Mouse (Mus musculus) embryonic facial prominence, embryonic 11.5 days (tissue): ENCODE measurements around the gene Cd53. TPM values are rescaled to one million over a fixed set of nuclear protein-coding genes. Genes with fewer than 3 reads are reported as not detected.

Source experiments
- ATAC-seq: fragments of 200-750 bp; cut with Nextera tagmentation; replicated peaks from 2 replicates; pipeline ENCODE4 v1.8.0; 2017; ENCODE audit warnings: low read depth; ENCODE audit not compliant: insufficient number of reproducible peaks, low FRiP score, low TSS enrichment
- DNase-seq: peaks from one replicate; pipeline ENCODE4 v3.0.0-alpha.2; 2015; ENCODE audit warnings: low spot score
- H3K27ac ChIP-seq: fragments of 300-500 bp; sonication (generic); replicated peaks from 2 replicates; pipeline ENCODE4 v1.5.1; 2014; ENCODE audit warnings: mild to moderate bottlenecking, low read depth, low read length, control low read depth
- H3K27me3 ChIP-seq: fragments of 300-500 bp; sonication (generic); 2 replicates; pipeline ENCODE4 v1.6.1; 2014; ENCODE audit warnings: mild to moderate bottlenecking, low read length, moderate library complexity, mixed read lengths; ENCODE audit not compliant: control insufficient read depth, insufficient read depth
- H3K36me3 ChIP-seq: fragments of 300-500 bp; sonication (generic); replicated peaks from 2 replicates; pipeline ENCODE4 v1.6.1; 2014; ENCODE audit warnings: low read depth, mild to moderate bottlenecking, low read length, moderate library complexity, mixed read lengths; ENCODE audit not compliant: control insufficient read depth, insufficient read depth
- H3K4me1 ChIP-seq: fragments of 300-500 bp; sonication (generic); 2 replicates; pipeline ENCODE4 v1.6.1; 2014; ENCODE audit warnings: low read length, mixed read lengths; ENCODE audit not compliant: control insufficient read depth, insufficient read depth
- H3K4me2 ChIP-seq: fragments of 300-500 bp; sonication (generic); 2 replicates; pipeline ENCODE4 v1.6.1; 2014; ENCODE audit warnings: low read depth, mild to moderate bottlenecking, control low read depth, low read length, moderate library complexity
- H3K4me3 ChIP-seq: fragments of 300-500 bp; sonication (generic); 2 replicates; pipeline ENCODE4 v1.5.1; 2014; ENCODE audit warnings: low read depth, low read length, control low read depth
- H3K9ac ChIP-seq: fragments of 300-500 bp; sonication (generic); replicated peaks from 2 replicates; pipeline ENCODE4 v1.6.1; 2014; ENCODE audit warnings: mild to moderate bottlenecking, control low read depth, low read length
- H3K9me3 ChIP-seq: fragments of 300-500 bp; sonication (generic); replicated peaks from 2 replicates; pipeline ENCODE4 v1.6.1; 2016; ENCODE audit warnings: mild to moderate bottlenecking, low read length, inconsistent platforms, mixed read lengths; ENCODE audit not compliant: control insufficient read depth
- WGBS: fragments of 180-500 bp; shearing (Covaris S2); extraction: QIAGEN DNeasy Blood & Tissue Kit; methylation state at CpG from one replicate; pipeline ENCODE4 v1.1.7; 2014; 5-methylcytosine and 5-hydroxymethylcytosine counted together
- polyA plus RNA-seq: library from polyadenylated mRNA; unstranded; fragments of >200 nt; fragmentation: Nextera tagmentation; extraction: Ambion mirVana; gene quantifications from 2 replicates; pipeline ENCODE4 v1.2.1, GENCODE M21; 2014

Cd53 gene
- polyA plus RNA-seq, 1 experiment from 2014 or later: 3.8 TPM

DNA sequence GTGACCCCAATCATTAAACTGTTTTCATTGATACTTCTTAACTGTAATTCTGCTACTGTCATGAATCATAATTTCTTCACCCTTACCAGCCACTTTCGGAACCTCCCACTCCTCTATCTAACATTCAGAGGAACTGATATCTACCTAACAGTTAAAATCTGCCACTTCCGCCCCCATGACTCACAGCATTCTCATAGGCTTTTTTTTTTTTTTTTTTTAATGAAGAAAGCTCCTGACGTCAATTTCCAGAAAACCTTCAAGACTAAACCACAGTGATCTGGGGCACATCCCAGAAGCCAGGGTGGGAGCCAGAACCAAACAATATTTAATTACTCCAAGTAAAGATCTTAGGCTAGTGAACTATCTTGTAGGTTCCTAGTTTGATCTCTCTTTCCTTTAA is 4.8 kb downstream of the Cd53 start:
- WGBS: 85% methylated on average over 3 of the region's 3 CpGs
- no peak overlapping the region for H3K9ac ChIP-seq
- no peak overlapping the region for H3K27ac ChIP-seq
- no peaks in the 10 kb centered on the region for H3K4me1 ChIP-seq
- no peaks in the 10 kb centered on the region for H3K27me3 ChIP-seq
- ATAC-seq (no peak), DNase-seq (no peak)
- H3K4me2 ChIP-seq: no peak overlapping the region
- H3K4me3 ChIP-seq: no peak overlapping the region
- H3K9me3 ChIP-seq: no peaks in the 10 kb centered on the region
- no peaks in the 10 kb centered on the region for H3K36me3 ChIP-seq

DNA sequence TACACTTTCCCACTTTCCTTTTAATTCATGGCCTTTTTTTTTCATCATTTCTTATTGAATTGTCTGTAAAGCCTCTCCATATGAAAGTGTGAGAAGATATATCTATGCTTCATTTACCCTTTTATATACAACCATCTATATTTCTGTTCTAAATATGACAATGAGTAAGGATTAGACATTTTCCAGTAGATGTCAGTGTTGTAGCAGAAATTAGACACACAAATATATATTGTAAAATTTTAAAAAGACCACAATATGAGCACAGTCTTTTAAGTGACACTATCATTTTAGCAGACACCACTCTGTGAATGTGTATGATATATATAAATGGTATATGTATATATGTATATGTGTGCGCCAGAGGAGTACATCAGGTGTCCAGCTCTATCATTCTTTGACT is 18.1 kb downstream of the Cd53 start:
- no peaks in the 10 kb centered on the region for H3K27me3 ChIP-seq
- H3K27ac ChIP-seq: no peak overlapping the region
- 92% methylated on average over 1 of the region's 1 CpGs for WGBS
- ATAC-seq: no peak
- no peak overlapping the region for H3K9ac ChIP-seq
- DNase-seq: no peak
- no peaks in the 10 kb centered on the region for H3K9me3 ChIP-seq
- H3K4me2 ChIP-seq: no peak overlapping the region
- H3K4me1 ChIP-seq: no peaks in the 10 kb centered on the region
- H3K4me3 ChIP-seq: no peak overlapping the region
- no peaks in the 10 kb centered on the region for H3K36me3 ChIP-seq

DNA sequence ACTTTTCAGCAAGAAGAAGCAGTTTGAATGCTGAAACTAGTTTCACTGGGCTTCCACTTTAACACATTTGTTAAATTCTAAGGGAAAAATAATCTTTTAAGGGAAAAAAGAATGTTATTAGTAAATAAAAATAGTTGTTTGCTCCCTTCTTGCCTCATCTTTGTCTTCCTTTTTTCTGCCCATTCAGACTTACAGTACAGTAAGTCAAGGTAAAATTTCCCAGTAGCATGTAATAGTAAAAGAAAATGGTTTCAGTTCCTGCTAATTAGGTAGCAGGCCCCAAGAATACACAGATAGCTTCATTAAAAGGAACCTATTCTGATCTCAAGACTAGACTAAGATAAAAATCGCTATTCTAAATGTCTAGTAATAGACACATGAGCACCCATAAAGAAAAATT is 34.1 kb downstream of the Cd53 start:
- WGBS: 46% methylated on average over 1 of the region's 1 CpGs
- Histone ChIP-seq H3K9me3 (no peaks in the 10 kb centered on the region), H3K4me2 (no peak overlapping the region), H3K36me3 (no peaks in the 10 kb centered on the region), H3K4me1 (no peaks in the 10 kb centered on the region), H3K27me3 (no peaks in the 10 kb centered on the region), H3K27ac (no peak overlapping the region), H3K4me3 (no peak overlapping the region), H3K9ac (no peak overlapping the region)
- ATAC-seq (no peak), DNase-seq (no peak)

- no peaks in the 10 kb centered on the region for H3K36me3 ChIP-seq
- peak overlapping the region; percentile 46 for H3K4me3 ChIP-seq
- no peaks in the 10 kb centered on the region for H3K4me1 ChIP-seq
- H3K27me3 ChIP-seq: no peaks in the 10 kb centered on the region
- H3K27ac ChIP-seq: peak overlapping the region; percentile 63; the same call in 1 of the 2 replicates
- DNase-seq: peak; percentile 82
- peak overlapping the region; percentile 38 for H3K9ac ChIP-seq
- peak overlapping the region; percentile 54 for H3K4me2 ChIP-seq
- no peaks in the 10 kb centered on the region for H3K9me3 ChIP-seq
- ATAC-seq: peak; percentile 97
- WGBS: 1% methylated on average over 33 of the region's 33 CpGs
These were observed 67.7 kb downstream of the Cd53 start for GRCm38 (mm10) chr3:106722028-106722945.

DNA sequence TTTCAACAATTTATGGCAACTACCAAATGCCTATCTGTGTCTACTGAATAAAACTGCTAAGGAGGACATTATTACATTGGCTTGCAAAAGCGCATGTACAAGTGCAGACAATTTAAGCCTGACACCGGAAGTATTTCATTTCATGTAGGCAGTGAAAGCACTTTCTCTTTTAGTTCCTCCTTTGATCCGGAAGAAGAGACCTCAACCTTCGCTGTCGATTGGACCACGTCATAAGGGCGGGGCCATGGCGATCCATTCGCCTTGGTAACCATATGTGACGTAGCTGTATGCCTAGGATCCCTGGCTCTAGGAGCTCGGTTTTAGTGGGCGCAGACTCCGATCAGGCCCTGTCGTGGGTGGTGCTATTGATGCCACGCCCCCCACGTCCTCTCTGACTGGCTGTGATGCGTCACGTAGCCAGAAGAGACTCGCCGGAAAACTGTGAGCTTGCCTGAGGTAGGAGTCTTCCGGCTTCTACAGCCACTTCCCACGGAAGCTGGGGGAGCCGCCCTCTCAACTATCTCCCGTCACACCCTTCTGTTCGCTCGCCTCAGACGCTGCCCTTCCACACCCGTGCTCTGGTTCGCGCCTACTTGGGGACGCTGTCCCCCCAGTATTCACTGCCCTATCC is 68.4 kb downstream of the Cd53 start:
- Histone ChIP-seq H3K27me3 (no peaks in the 10 kb centered on the region), H3K4me3 (peak overlapping the region; percentile 46), H3K27ac (peak overlapping the region; percentile 63; the same call in 1 of the 2 replicates), H3K9me3 (no peaks in the 10 kb centered on the region), H3K9ac (peak overlapping the region; percentile 38), H3K36me3 (no peaks in the 10 kb centered on the region), H3K4me1 (no peaks in the 10 kb centered on the region), H3K4me2 (peak overlapping the region; percentile 54)
- 1% methylated on average over 31 of the region's 31 CpGs for WGBS
- ATAC-seq: peak; percentile 100
- DNase-seq: peak; percentile 96

Other genes starting within 250 kb of the Cd53 start
- gene Dram2, start 242.4 kb downstream of the Cd53 start, polyA plus RNA-seq: 40.3 and 44.9 TPM in 2 replicates
- gene Cept1, start 242.3 kb downstream of the Cd53 start, polyA plus RNA-seq: 48.3 and 57.4 TPM in 2 replicates
- 18.6 and 26.4 TPM in 2 replicates for gene Lrif1, start 105.2 kb downstream of the Cd53 start, polyA plus RNA-seq
- gene Olfr266, start 36.1 kb upstream of the Cd53 start, polyA plus RNA-seq: not detected in 2 replicates
- 1.9 and 2.3 TPM in 2 replicates for gene Kcna3, start 246.0 kb upstream of the Cd53 start, polyA plus RNA-seq